In genomic region chr4:46389612-46390341, GRCm38 (mm10) we compare ENCODE assay signal across 8 mouse cellular contexts. TPM values are rescaled to one million over a fixed set of nuclear protein-coding genes. Genes with fewer than 3 reads are reported as not detected.
A peak's percentile ranks its signal among the peaks of the same experiment; 100 is the strongest.
DNase-seq lines count a peak whose midpoint lies in the region; ATAC-seq and TF ChIP-seq lines count a peak whose summit lies in the region.

No protein-coding gene starts in this region.

- 2% methylated on average over 24 of the region's 24 CpGs for WGBS in kidney, adult 2 months
- 1% methylated on average over 24 of the region's 24 CpGs for WGBS in intestine, postnatal 0 days
- WGBS in lung, embryonic 16.5 days = 2% methylated on average over 24 of the region's 24 CpGs

- TF ChIP-seq POLR2A in kidney, adult 2 months (IDR thresholded peaks at IDR 0.05; ENCODE audit: low read depth, low read length) = no peak

- peak overlapping the region; percentile 88 for H3K27ac ChIP-seq in kidney, adult 2 months (ENCODE audit: insufficient read depth, low read depth, low read length)
- H3K27ac ChIP-seq in intestine, postnatal 0 days (ENCODE audit: low read depth, low read length) = peak overlapping the region; percentile 83
- peak overlapping the region; percentile 87 for H3K27ac ChIP-seq in lung, embryonic 16.5 days (ENCODE audit: low read length)

- H3K9ac ChIP-seq in intestine, postnatal 0 days (ENCODE audit: low read depth, low read length) = peak overlapping the region; percentile 80
- peak overlapping the region; percentile 96 for H3K9ac ChIP-seq in lung, embryonic 16.5 days (ENCODE audit: low read length)

- H3K4me2 ChIP-seq in intestine, postnatal 0 days (replicated peaks; ENCODE audit: low read depth) = peak overlapping the region; percentile 80
- peak overlapping the region; percentile 81 for H3K4me2 ChIP-seq in lung, embryonic 16.5 days (ENCODE audit: low read depth, low read length)

- peak; percentile 24; the same call in 1 of the 2 replicates for ATAC-seq in erythroblast, adult 5-6 weeks (replicated peaks; ENCODE audit: low FRiP score, poor library complexity, severe bottlenecking)
- no peak for ATAC-seq in intestine, postnatal 0 days
- no peak for ATAC-seq in lung, embryonic 16.5 days (ENCODE audit: low read depth)

- 0 out of 2 replicates have a peak, but pooled peaks have one; percentile 5 for TF ChIP-seq CTCF in kidney, adult 2 months (conservative IDR thresholded peaks at IDR 0.05; ENCODE audit: insufficient read depth, insufficient read length, low read depth, low read length)
- TF ChIP-seq CTCF in intestine, postnatal 0 days (IDR thresholded peaks at IDR 0.05; ENCODE audit: low read depth) = peak; percentile 15; the same call in 1 of the 2 replicates

- peak; percentile 56 for DNase-seq in kidney, adult 2 months
- DNase-seq in kidney, adult 18-20 months = no peak
- peak; percentile 70 for DNase-seq in Muller cell, postnatal 12 days (ENCODE audit: inconsistent ontology term)
- peak; percentile 70 for DNase-seq in retina, postnatal 1 day
- no peak for DNase-seq in layer of hippocampus, postnatal 36 days

- no peaks in the 10 kb centered on the region for H3K36me3 ChIP-seq in kidney, adult 2 months (ENCODE audit: control insufficient read depth, insufficient read depth, low read length)
- H3K36me3 ChIP-seq in intestine, postnatal 0 days (ENCODE audit: control insufficient read depth, insufficient read depth) = peaks cover 10% of the 10 kb centered on the region; the same call in 1 of the 2 replicates
- H3K36me3 ChIP-seq in lung, embryonic 16.5 days (ENCODE audit: control insufficient read depth, insufficient read depth, low read length) = peaks cover 5% of the 10 kb centered on the region

- no peaks in the 10 kb centered on the region for H3K27me3 ChIP-seq in kidney, adult 2 months (replicated peaks; ENCODE audit: control insufficient read depth, insufficient read depth, low read length)
- no peaks in the 10 kb centered on the region for H3K27me3 ChIP-seq in intestine, postnatal 0 days (replicated peaks; ENCODE audit: control insufficient read depth, insufficient read depth, low read length)
- no peaks in the 10 kb centered on the region for H3K27me3 ChIP-seq in lung, embryonic 16.5 days (ENCODE audit: control insufficient read depth, insufficient read depth, low read depth, low read length)

- no peaks in the 10 kb centered on the region for H3K9me3 ChIP-seq in intestine, postnatal 0 days (ENCODE audit: control insufficient read depth)
- H3K9me3 ChIP-seq in lung, embryonic 16.5 days (ENCODE audit: control insufficient read depth, low read length) = no peaks in the 10 kb centered on the region

- peak overlapping the region; percentile 80 for H3K4me3 ChIP-seq in kidney, adult 2 months (ENCODE audit: insufficient read depth, low read depth, low read length)
- H3K4me3 ChIP-seq in intestine, postnatal 0 days (ENCODE audit: low read depth, low read length) = peak overlapping the region; percentile 76
- peak overlapping the region; percentile 83 for H3K4me3 ChIP-seq in lung, embryonic 16.5 days (ENCODE audit: low read length)

- no peaks in the 10 kb centered on the region for H3K4me1 ChIP-seq in kidney, adult 2 months (ENCODE audit: control insufficient read depth, insufficient read depth, low read length)
- H3K4me1 ChIP-seq in intestine, postnatal 0 days (replicated peaks; ENCODE audit: control insufficient read depth, insufficient read depth, low read length) = no peaks in the 10 kb centered on the region
- no peaks in the 10 kb centered on the region; the same call in none of the 2 replicates for H3K4me1 ChIP-seq in lung, embryonic 16.5 days (replicated peaks; ENCODE audit: control insufficient read depth, insufficient read depth, low read length)

RNA-seq across cellular contexts. Expression of gene Trmo, which starts 0.5 kb away (rescaled TPM):
- polyA plus RNA-seq in kidney, adult 2 months (2012; rRNA removed) = 6.1 and 7.0 TPM in 2 replicates
- 39.8 and 54.5 TPM in 2 replicates for total RNA-seq in erythroblast, adult 5-6 weeks (2015; ENCODE audit: low replicate concordance)
- total RNA-seq in erythroblast, adult 5-6 weeks (2017; ENCODE audit: low replicate concordance) = 64.6 and 70.5 TPM in 2 replicates
- polyA plus RNA-seq in intestine, postnatal 0 days (2015; fragmentation: Nextera tagmentation; extraction: Ambion mirVana) = 5.9 and 7.0 TPM in 2 replicates
- polyA plus RNA-seq in lung, embryonic 16.5 days (2015; fragmentation: Nextera tagmentation; extraction: Ambion mirVana) = 10.8 and 12.2 TPM in 2 replicates
- 1 to 10 TPM; 4.5 to 5.0 TPM for total RNA-seq in layer of hippocampus, postnatal 36 days (2021)

RNA-seq across cellular contexts. Expression of gene Hemgn, which starts 23.5 kb away (rescaled TPM):
- polyA plus RNA-seq in kidney, adult 2 months (2012; rRNA removed) = 0.03 and 0.04 TPM in 2 replicates
- 294 and 312 TPM in 2 replicates for total RNA-seq in erythroblast, adult 5-6 weeks (2015; ENCODE audit: low replicate concordance)
- 420 and 452 TPM in 2 replicates for total RNA-seq in erythroblast, adult 5-6 weeks (2017; ENCODE audit: low replicate concordance)
- polyA plus RNA-seq in intestine, postnatal 0 days (2015; fragmentation: Nextera tagmentation; extraction: Ambion mirVana) = 0.21 and 0.22 TPM in 2 replicates
- 1.1 and 4.3 TPM in 2 replicates for polyA plus RNA-seq in lung, embryonic 16.5 days (2015; fragmentation: Nextera tagmentation; extraction: Ambion mirVana)
- not detected for total RNA-seq in layer of hippocampus, postnatal 36 days (2021)

RNA-seq across cellular contexts. Expression of gene Foxe1, which starts 46.4 kb away (rescaled TPM):
- polyA plus RNA-seq in kidney, adult 2 months (2012; rRNA removed) = not detected in 2 replicates
- not detected in 2 replicates for total RNA-seq in erythroblast, adult 5-6 weeks (2015; ENCODE audit: low replicate concordance)
- total RNA-seq in erythroblast, adult 5-6 weeks (2017; ENCODE audit: low replicate concordance) = not detected in 2 replicates
- polyA plus RNA-seq in intestine, postnatal 0 days (2015; fragmentation: Nextera tagmentation; extraction: Ambion mirVana) = not detected in 2 replicates
- polyA plus RNA-seq in lung, embryonic 16.5 days (2015; fragmentation: Nextera tagmentation; extraction: Ambion mirVana) = not detected in 2 replicates
- not detected for total RNA-seq in layer of hippocampus, postnatal 36 days (2021)

Comparison
In these comparisons a context has a peak if more than half of its experiments do, and no peak if none do; other contexts are left out.
1. DNase-seq: peak in kidney, adult 2 months (single experiment), Muller cell, postnatal 12 days (single experiment) and retina, postnatal 1 day (single experiment); none in kidney, adult 18-20 months (single experiment) and layer of hippocampus, postnatal 36 days (0 of 2).
2. Peak in every context shown above with its lines, with median percentiles within 50 percentile points of each other: H3K27ac ChIP-seq and H3K4me3 ChIP-seq.